Mouse (Mus musculus) testis, adult 2 months (tissue): ENCODE data around the gene Tmem52b.

Source experiments
- CTCF ChIP-seq: fragments of 200-500 bp; IDR thresholded peaks from 2 replicates; pipeline ENCODE4 v1.5.1; 2012; ENCODE audit warnings: low read depth, mild to moderate bottlenecking, inconsistent platforms, low read length, moderate library complexity; ENCODE audit not compliant: control insufficient read depth, insufficient read depth, insufficient replicate concordance
- POLR2A ChIP-seq: fragments of 200-500 bp; IDR thresholded peaks from 2 replicates; pipeline ENCODE4 v1.6.1; 2012; ENCODE audit warnings: low read depth, mild to moderate bottlenecking, inconsistent platforms, low read length, moderate library complexity; ENCODE audit not compliant: control insufficient read depth

DNA sequence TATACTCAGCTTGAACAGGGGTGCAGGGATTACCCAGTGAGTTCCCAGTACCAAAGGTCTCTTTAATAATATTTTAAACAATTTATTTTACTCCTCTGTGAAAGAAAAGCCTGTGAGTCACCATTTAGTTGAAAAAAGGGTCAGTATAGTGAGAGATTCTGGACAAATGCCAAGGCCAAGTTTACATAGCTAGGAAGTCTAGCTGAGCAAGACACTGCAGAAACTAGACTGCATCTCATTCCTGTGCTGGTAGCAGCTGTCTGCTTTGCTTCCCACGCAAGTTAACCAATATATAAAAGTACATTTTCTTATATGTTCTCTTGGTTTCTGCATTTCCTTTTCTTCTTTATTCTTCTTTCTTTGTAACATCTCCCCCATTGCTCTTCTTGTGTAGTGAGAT, 1.1 kb downstream of the Tmem52b start:
- TF ChIP-seq POLR2A (no peak), CTCF (no peak)
